Mouse (Mus musculus): ENCODE measurements around the gene A730071L15Rik. TPM values are rescaled to one million over a fixed set of nuclear protein-coding genes. Genes with fewer than 3 reads are reported as not detected.

A730071L15Rik gene
- polyA plus RNA-seq, 1 experiment: 0.74 TPM

DNA sequence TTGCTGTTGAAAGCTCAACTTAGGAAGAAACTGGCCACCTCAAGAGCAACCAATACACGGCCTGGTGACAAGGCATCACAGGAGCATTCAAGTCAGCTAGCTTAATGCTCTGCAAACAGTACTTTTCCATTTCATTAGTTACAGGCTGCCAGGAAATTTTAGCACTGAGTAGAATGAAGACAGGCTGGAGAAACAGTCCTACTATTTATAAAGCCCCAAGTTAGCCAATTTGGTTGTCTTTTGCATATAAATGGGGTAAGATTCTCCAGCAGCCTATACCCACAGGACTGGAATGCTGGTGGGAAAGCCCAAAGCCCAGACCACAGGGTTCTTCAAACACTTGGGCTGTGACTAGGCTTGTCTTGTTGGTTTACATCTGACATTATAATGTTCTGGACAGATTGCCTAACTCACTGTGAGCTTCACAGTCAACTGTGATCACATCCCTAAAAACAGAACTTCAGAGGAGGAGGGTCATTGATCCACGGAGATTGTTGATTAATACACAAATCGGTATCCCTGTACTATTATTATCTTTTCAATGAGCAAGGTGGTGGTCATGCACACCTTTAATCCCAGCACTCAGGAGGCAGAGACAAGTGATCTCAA is 39.1 kb upstream of the A730071L15Rik start:
- no peak overlapping the region for H3K27ac ChIP-seq (ENCODE audit: control insufficient read depth, insufficient read depth, low read depth, low read length)
- H3K36me3 ChIP-seq (ENCODE audit: control insufficient read depth, insufficient read depth, low read length): no peaks in the 10 kb centered on the region
- H3K4me3 ChIP-seq (ENCODE audit: control insufficient read depth, low read depth, low read length): no peak overlapping the region
- no peaks in the 10 kb centered on the region for H3K27me3 ChIP-seq (ENCODE audit: control insufficient read depth, insufficient read depth, low read length)
- TF ChIP-seq CTCF (IDR thresholded peaks at IDR 0.05; ENCODE audit: control insufficient read depth, insufficient read depth, insufficient replicate concordance, low read depth, low read length) (no peak), POLR2A (IDR thresholded peaks at IDR 0.05; ENCODE audit: control insufficient read depth, low read depth, low read length) (no peak)
- H3K4me1 ChIP-seq (ENCODE audit: control insufficient read depth, insufficient read depth, low read length): no peaks in the 10 kb centered on the region

DNA sequence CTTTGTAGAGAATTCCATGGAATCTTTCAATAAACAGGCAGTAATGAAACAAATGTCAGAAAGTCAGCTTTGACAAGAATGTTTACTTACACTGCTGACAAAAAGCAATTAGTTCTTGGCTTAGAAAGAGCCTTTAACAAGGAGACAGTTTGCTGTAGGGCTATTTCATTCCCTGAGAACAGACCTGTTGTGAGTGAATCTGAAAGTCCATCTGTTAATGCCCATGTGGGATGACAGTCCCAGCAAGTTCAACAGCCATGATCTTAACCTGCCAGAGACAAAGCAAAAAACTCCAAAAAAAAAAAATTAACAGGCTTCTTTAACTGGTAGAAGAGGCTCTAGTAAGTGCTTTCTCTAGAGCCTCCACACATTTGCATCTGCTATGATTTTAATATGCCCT is 38.3 kb upstream of the A730071L15Rik start:
- Histone ChIP-seq H3K36me3 (ENCODE audit: control insufficient read depth, insufficient read depth, low read length) (no peaks in the 10 kb centered on the region), H3K4me3 (ENCODE audit: control insufficient read depth, low read depth, low read length) (no peak overlapping the region), H3K4me1 (ENCODE audit: control insufficient read depth, insufficient read depth, low read length) (no peaks in the 10 kb centered on the region), H3K27me3 (ENCODE audit: control insufficient read depth, insufficient read depth, low read length) (no peaks in the 10 kb centered on the region), H3K27ac (ENCODE audit: control insufficient read depth, insufficient read depth, low read depth, low read length) (no peak overlapping the region)
- TF ChIP-seq POLR2A (IDR thresholded peaks at IDR 0.05; ENCODE audit: control insufficient read depth, low read depth, low read length) (no peak), CTCF (IDR thresholded peaks at IDR 0.05; ENCODE audit: control insufficient read depth, insufficient read depth, insufficient replicate concordance, low read depth, low read length) (no peak)

DNA sequence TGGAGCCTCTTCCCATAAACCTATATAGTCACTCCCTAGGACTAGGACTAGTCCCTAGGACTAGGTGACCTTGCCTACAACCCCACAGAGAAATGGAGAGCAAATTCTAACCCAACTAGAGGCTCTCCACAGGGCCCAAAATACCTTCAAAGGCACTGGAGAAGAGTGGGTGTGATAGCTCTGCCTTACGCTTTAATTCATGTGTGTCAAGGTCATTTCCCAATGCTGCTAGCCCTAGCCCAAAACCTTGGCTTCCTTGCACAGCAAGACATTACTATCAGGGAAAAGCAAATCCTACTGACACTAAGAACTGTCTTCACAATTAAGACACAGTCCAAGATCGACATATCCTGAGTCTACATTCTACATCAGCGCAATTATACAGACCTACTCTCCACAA is 36.8 kb upstream of the A730071L15Rik start:
- Histone ChIP-seq H3K4me3 (ENCODE audit: control insufficient read depth, low read depth, low read length) (no peak overlapping the region), H3K27me3 (ENCODE audit: control insufficient read depth, insufficient read depth, low read length) (no peaks in the 10 kb centered on the region), H3K27ac (ENCODE audit: control insufficient read depth, insufficient read depth, low read depth, low read length) (no peak overlapping the region), H3K36me3 (ENCODE audit: control insufficient read depth, insufficient read depth, low read length) (no peaks in the 10 kb centered on the region), H3K4me1 (ENCODE audit: control insufficient read depth, insufficient read depth, low read length) (no peaks in the 10 kb centered on the region)
- no peak for TF ChIP-seq CTCF (IDR thresholded peaks at IDR 0.05; ENCODE audit: control insufficient read depth, insufficient read depth, insufficient replicate concordance, low read depth, low read length)
- no peak for TF ChIP-seq POLR2A (IDR thresholded peaks at IDR 0.05; ENCODE audit: control insufficient read depth, low read depth, low read length)

DNA sequence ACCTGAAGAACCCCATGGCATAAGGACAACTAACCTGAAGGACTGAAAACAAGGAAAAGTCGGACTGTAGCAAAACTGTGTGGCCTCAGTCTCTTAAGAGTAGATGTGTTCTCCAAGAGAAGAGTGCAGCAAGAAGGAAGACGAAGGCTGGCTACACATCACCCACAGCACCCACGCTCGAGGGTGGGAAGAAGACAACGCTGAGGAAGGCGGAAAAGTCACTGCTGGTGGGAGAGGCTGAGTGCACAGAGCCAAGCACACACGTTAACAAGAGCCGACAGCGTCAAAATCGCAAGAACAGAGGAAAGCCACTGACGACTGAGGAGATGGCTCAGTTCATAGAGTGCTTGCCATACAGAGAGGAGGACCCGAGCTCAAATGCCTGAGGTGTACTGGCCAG is 36.1 kb upstream of the A730071L15Rik start:
- TF ChIP-seq CTCF (IDR thresholded peaks at IDR 0.05; ENCODE audit: control insufficient read depth, insufficient read depth, insufficient replicate concordance, low read depth, low read length) (no peak), POLR2A (IDR thresholded peaks at IDR 0.05; ENCODE audit: control insufficient read depth, low read depth, low read length) (no peak)

GRCm38 (mm10) chr11:6164781-6165180 is 35.0 kb upstream of the A730071L15Rik start:
- no peaks in the 10 kb centered on the region for H3K36me3 ChIP-seq (ENCODE audit: control insufficient read depth, insufficient read depth, low read length)
- no peak overlapping the region for H3K4me3 ChIP-seq (ENCODE audit: control insufficient read depth, low read depth, low read length)
- TF ChIP-seq POLR2A (IDR thresholded peaks at IDR 0.05; ENCODE audit: control insufficient read depth, low read depth, low read length) (no peak), CTCF (IDR thresholded peaks at IDR 0.05; ENCODE audit: control insufficient read depth, insufficient read depth, insufficient replicate concordance, low read depth, low read length) (no peak)
- H3K27ac ChIP-seq (ENCODE audit: control insufficient read depth, insufficient read depth, low read depth, low read length): no peak overlapping the region
- no peaks in the 10 kb centered on the region for H3K4me1 ChIP-seq (ENCODE audit: control insufficient read depth, insufficient read depth, low read length)
- H3K27me3 ChIP-seq (ENCODE audit: control insufficient read depth, insufficient read depth, low read length): no peaks in the 10 kb centered on the region

More for the DNA sequence above, 36.1 kb upstream of the A730071L15Rik start:
- no peaks in the 10 kb centered on the region for H3K4me1 ChIP-seq (ENCODE audit: control insufficient read depth, insufficient read depth, low read length)
- no peaks in the 10 kb centered on the region for H3K36me3 ChIP-seq (ENCODE audit: control insufficient read depth, insufficient read depth, low read length)
- H3K27ac ChIP-seq (ENCODE audit: control insufficient read depth, insufficient read depth, low read depth, low read length): no peak overlapping the region
- no peak overlapping the region for H3K4me3 ChIP-seq (ENCODE audit: control insufficient read depth, low read depth, low read length)
- no peaks in the 10 kb centered on the region for H3K27me3 ChIP-seq (ENCODE audit: control insufficient read depth, insufficient read depth, low read length)

- Histone ChIP-seq H3K4me3 (ENCODE audit: control insufficient read depth, low read depth, low read length) (no peak overlapping the region), H3K27ac (ENCODE audit: control insufficient read depth, insufficient read depth, low read depth, low read length) (no peak overlapping the region; the same call in 1 of the 2 replicates), H3K4me1 (ENCODE audit: control insufficient read depth, insufficient read depth, low read length) (no peaks in the 10 kb centered on the region), H3K27me3 (ENCODE audit: control insufficient read depth, insufficient read depth, low read length) (no peaks in the 10 kb centered on the region), H3K36me3 (ENCODE audit: control insufficient read depth, insufficient read depth, low read length) (no peaks in the 10 kb centered on the region)
- TF ChIP-seq CTCF (IDR thresholded peaks at IDR 0.05; ENCODE audit: control insufficient read depth, insufficient read depth, insufficient replicate concordance, low read depth, low read length) (no peak), POLR2A (IDR thresholded peaks at IDR 0.05; ENCODE audit: control insufficient read depth, low read depth, low read length) (no peak)
Observed at GRCm38 (mm10) chr11:6165391-6166081, 34.3 kb upstream of the A730071L15Rik start.

DNA sequence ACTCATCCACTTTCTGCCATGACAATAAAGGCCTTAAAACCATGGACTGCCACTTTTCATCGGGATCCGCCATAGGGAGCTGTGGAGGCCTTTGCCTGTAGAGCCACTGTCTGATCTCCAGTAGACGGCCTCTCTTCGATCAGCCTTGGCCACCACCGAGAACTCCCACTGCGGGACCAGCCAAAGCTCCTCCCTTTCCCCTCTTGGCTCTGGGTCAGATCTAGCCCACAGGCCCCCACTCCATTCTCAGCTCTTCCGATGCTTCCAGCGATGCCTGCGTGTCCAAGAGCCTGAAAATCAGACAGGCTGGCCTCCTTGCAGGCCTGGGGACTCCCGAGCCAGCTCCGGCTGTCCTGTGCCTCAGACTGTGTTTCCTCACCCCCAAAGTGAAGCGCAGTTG is 33.5 kb upstream of the A730071L15Rik start:
- Histone ChIP-seq H3K4me1 (ENCODE audit: control insufficient read depth, insufficient read depth, low read length) (no peaks in the 10 kb centered on the region), H3K27me3 (ENCODE audit: control insufficient read depth, insufficient read depth, low read length) (no peaks in the 10 kb centered on the region), H3K36me3 (ENCODE audit: control insufficient read depth, insufficient read depth, low read length) (no peaks in the 10 kb centered on the region), H3K27ac (ENCODE audit: control insufficient read depth, insufficient read depth, low read depth, low read length) (no peak overlapping the region), H3K4me3 (ENCODE audit: control insufficient read depth, low read depth, low read length) (no peak overlapping the region)
- TF ChIP-seq POLR2A (IDR thresholded peaks at IDR 0.05; ENCODE audit: control insufficient read depth, low read depth, low read length): no peak
- no peak for TF ChIP-seq CTCF (IDR thresholded peaks at IDR 0.05; ENCODE audit: control insufficient read depth, insufficient read depth, insufficient replicate concordance, low read depth, low read length)

Measured in testis, adult 2 months (tissue).